Mouse (Mus musculus) colon, adult 2 months (tissue): ENCODE results near the gene Angel2. TPM values are rescaled to one million over a fixed set of nuclear protein-coding genes. Genes with fewer than 3 reads are reported as not detected.

Experiments
- polyA plus RNA-seq: library from polyadenylated mRNA; depleted of rRNA; stranded (reverse); fragments of >200 nt; gene quantifications from 2 replicates; pipeline ENCODE4 v1.2.3, GENCODE M21; 2012; rRNA removed

Gene Angel2
- 26.9 and 27.9 TPM in 2 replicates for polyA plus RNA-seq

DNA sequence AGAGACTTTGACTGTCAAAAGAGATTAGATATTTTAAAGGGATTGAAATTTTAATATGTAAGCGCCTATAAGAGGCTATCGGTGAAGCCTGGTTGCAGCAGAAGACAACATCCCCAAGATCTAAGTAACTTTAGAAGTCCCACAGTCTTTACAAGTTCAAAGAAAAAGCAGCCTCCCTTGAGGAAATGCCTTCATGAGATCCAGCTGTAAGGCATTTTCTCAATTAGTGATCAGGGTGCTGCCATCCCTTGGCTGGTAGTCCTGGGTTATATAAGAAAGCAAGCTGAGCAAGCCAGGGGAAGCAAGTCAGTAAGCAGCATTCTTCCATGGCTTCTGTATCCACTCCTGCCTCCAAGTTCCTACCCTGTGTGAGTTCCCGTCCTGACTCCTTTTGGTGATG is at the start of gene Angel2:
Gene Angel2, plus strand, starts transcription at position 301 of the 400 bp plus-strand sequence.

DNA sequence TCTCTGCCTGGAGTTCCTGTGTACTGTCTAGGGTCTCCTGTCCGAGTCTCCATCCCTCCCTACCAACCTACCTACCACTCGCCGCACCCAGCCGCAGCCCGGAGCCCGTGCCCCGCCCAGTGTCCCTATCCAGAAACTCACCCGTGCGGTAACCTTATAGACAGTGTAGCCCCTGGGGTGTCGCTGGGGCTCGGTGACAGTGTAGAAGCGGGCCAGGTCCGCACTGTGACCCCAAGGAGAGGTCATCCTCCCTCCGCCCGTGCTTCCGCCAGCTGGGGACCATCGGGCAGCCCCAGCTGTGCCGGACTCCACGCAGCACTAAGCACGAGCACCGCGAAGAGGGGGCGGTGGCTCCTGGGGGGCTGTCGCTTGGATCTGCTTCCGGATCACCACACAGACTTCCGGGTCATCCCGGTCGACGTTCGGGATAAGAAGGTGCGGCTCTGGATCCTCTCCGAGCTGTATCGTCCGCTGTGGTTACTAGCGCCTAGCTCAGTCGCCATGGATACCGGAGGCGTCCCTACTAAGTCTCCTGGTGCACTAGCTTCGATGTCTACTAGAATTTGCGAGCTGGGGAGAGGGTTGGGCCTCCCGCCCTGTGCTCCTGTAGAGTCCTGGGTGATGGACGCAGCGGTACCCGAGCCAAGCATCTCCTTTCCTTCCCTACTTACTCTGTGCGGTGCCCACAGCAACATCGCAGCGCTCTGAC is 13.3 kb upstream of the Angel2 start, which contains the start of gene Rps6kc1:
Gene Rps6kc1, minus strand, starts transcription at position 356 of the 709 bp plus-strand sequence.

DNA sequence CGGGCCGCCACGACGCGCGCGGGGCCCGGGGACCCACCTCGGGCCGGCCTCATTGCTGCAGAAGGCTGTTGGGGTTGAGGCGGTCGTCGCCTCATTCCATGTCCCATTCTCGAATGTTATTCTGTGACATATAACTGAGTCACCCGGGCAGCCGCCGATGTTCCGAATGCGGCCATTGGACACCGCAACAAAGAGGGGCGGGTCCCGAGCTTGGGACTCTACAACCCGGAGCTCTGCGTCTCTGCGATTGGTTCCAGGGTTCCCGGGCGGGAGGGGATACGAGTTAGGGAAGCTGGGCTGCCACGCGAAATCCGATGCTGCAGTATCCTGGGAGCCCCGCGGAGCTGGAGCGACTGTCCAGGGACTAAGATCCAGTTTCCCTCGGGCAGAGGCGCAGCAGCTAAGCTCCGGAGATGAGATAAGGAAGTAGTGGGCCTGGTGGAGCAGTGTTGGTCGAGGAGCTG is 54.2 kb downstream of the Angel2 start, which contains the start of gene Vash2:
Gene Vash2, minus strand, starts transcription at position 197 of the 464 bp plus-strand sequence.

Other genes starting within 250 kb of the Angel2 start
- gene Rps6kc1, start 13.3 kb upstream of the Angel2 start, polyA plus RNA-seq, result 6.1 and 15.1 TPM in 2 replicates
- gene Vash2, start 54.2 kb downstream of the Angel2 start, polyA plus RNA-seq, result 0.74 and 2.0 TPM in 2 replicates
- gene Flvcr1, start 101.0 kb downstream of the Angel2 start, polyA plus RNA-seq, result 16.9 and 20.9 TPM in 2 replicates
- not detected in 2 replicates for gene Spata45, start 111.5 kb downstream of the Angel2 start, polyA plus RNA-seq
- 2.6 and 2.8 TPM in 2 replicates for gene Tatdn3, start 137.8 kb downstream of the Angel2 start, polyA plus RNA-seq
- gene Nsl1, start 137.9 kb downstream of the Angel2 start, polyA plus RNA-seq, result 1.9 and 2.6 TPM in 2 replicates
- gene Batf3, start 172.7 kb downstream of the Angel2 start, polyA plus RNA-seq, result 5.7 and 6.8 TPM in 2 replicates
- gene Fam71a, start 239.7 kb downstream of the Angel2 start, polyA plus RNA-seq, result not detected in 2 replicates